Mouse (Mus musculus): ENCODE results near the gene Gli2.

GRCm38 (mm10) chr1:118935518-118935917 is 117.9 kb downstream of the Gli2 start:
- TF ChIP-seq USF1 (IDR thresholded peaks at IDR 0.05; ENCODE audit: low read depth) (no peak), POLR2A (IDR thresholded peaks at IDR 0.05; ENCODE audit: insufficient read length, low read depth) (no peak), MAX (IDR thresholded peaks at IDR 0.05; ENCODE audit: low read depth) (no peak), TCF3 (IDR thresholded peaks at IDR 0.05; ENCODE audit: insufficient read length, low read depth) (no peak), E2F4 (IDR thresholded peaks at IDR 0.05; ENCODE audit: insufficient read depth) (no peak), SRF (IDR thresholded peaks at IDR 0.05; ENCODE audit: control insufficient read depth, insufficient read length, low read depth) (no peak), TCF12 (IDR thresholded peaks at IDR 0.05; ENCODE audit: insufficient read depth, poor library complexity, severe bottlenecking) (no peak), REST (IDR thresholded peaks at IDR 0.05; ENCODE audit: insufficient read depth, insufficient read length) (no peak)

Data from myocyte (in vitro differentiated cells).